ENCODE assay signal across 15 mouse cellular contexts in the genomic region with DNA sequence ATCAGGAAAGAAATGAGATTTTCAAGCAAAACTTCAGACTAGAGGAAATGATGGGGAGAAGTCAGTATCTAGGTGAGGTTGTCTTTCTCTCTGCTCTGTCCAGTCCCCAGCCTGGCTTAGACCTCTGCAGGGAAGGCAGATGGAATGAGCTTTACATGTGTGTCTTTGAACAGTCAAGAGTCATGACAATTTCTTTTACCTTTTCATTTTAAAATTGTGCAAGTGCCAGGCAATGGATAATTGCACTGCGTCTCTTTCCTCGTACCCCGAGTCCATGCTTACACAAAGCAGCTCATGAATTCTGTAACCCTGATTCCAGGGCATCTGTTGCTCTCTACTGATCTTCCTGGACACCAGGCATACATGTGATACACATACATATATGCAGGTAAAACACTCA.
"Had no signal": no experiment of that assay in that cellular context is flagged by ENCODE, and none has a peak within 500 bp of the region (broad histone marks: within the 10 kb centered on the region; RNA-seq: fewer than 3 reads in every experiment).

No protein-coding gene starts in this region.

- DNase-seq: right cerebral cortex, adult 18-20 months; right cerebral cortex, postnatal 14 days; right cerebral cortex, postnatal 25 days; right cerebral cortex, postnatal 4 days; spleen, adult 18-20 months; thymus, adult 18-20 months; thymus, adult 2 months; thymus, postnatal 14 days; thymus, postnatal 25 days; thymus, postnatal 36 days; thymus, postnatal 4 days had no signal

- H3K9me3 ChIP-seq: neural tube, embryonic 13.5 days; neural tube, embryonic 15.5 days; stomach, embryonic 15.5 days had no signal

- H3K27ac ChIP-seq: neural tube, embryonic 13.5 days; neural tube, embryonic 15.5 days; stomach, embryonic 15.5 days; stomach, postnatal 0 days had no signal

- H3K9ac ChIP-seq: neural tube, embryonic 13.5 days; neural tube, embryonic 15.5 days; stomach, embryonic 15.5 days had no signal

- H3K27me3 ChIP-seq: neural tube, embryonic 13.5 days; neural tube, embryonic 15.5 days; stomach, embryonic 15.5 days had no signal

- H3K4me3 ChIP-seq: neural tube, embryonic 13.5 days; neural tube, embryonic 15.5 days; stomach, embryonic 15.5 days had no signal

- H3K36me3 ChIP-seq: neural tube, embryonic 13.5 days; neural tube, embryonic 15.5 days; stomach, embryonic 15.5 days had no signal

- H3K4me2 ChIP-seq: neural tube, embryonic 13.5 days; neural tube, embryonic 15.5 days; stomach, embryonic 15.5 days had no signal
